Mouse (Mus musculus): ENCODE measurements around the gene Gtf2ird1. TPM values are rescaled to one million over a fixed set of nuclear protein-coding genes. Genes with fewer than 3 reads are reported as not detected.
"Not testable (repeated sequence)": the region's sequence is repeated elsewhere in the genome, so short reads cannot be mapped to it uniquely, and the experiment has no call there.

Gtf2ird1 gene
- polyA plus RNA-seq, 3 experiments from 2014 or later = 3.5 to 12.4 (median 5.7) TPM

- no peak for ATAC-seq
These were observed 17.4 kb upstream of the Gtf2ird1 start for GRCm38 (mm10) chr5:134473902-134474301.

GRCm38 (mm10) chr5:134470538-134471169, 14.1 kb upstream of the Gtf2ird1 start:
- no peak for ATAC-seq

- no peak for ATAC-seq
These were observed 13.1 kb upstream of the Gtf2ird1 start for GRCm38 (mm10) chr5:134469559-134470150.

- ATAC-seq = no peak
These were observed 11.7 kb upstream of the Gtf2ird1 start for GRCm38 (mm10) chr5:134468158-134468765.

- ATAC-seq = no peak
These were observed 10.6 kb upstream of the Gtf2ird1 start for GRCm38 (mm10) chr5:134467030-134467549.

- ATAC-seq = no peak
These were observed 9.9 kb upstream of the Gtf2ird1 start for GRCm38 (mm10) chr5:134466296-134467029.

GRCm38 (mm10) chr5:134465197-134465596, 8.7 kb upstream of the Gtf2ird1 start:
- ATAC-seq = no peak

GRCm38 (mm10) chr5:134464225-134464624, 7.7 kb upstream of the Gtf2ird1 start:
- no peak for ATAC-seq

GRCm38 (mm10) chr5:134462731-134463130, 6.2 kb upstream of the Gtf2ird1 start:
- ATAC-seq = no peak

- no peak for ATAC-seq
These were observed 5.8 kb upstream of the Gtf2ird1 start for GRCm38 (mm10) chr5:134462316-134462715.

- no peak for ATAC-seq
These were observed 4.0 kb upstream of the Gtf2ird1 start for GRCm38 (mm10) chr5:134460546-134460945.

GRCm38 (mm10) chr5:134459096-134459495, 2.6 kb upstream of the Gtf2ird1 start:
- no peak for ATAC-seq

- no peak for ATAC-seq
These were observed 1.9 kb upstream of the Gtf2ird1 start for GRCm38 (mm10) chr5:134458416-134458815.

GRCm38 (mm10) chr5:134457371-134457770, 855 bp upstream of the Gtf2ird1 start:
- no peak for ATAC-seq

- peak; percentile 25 for ATAC-seq
These were observed 547 bp downstream of the Gtf2ird1 start for GRCm38 (mm10) chr5:134455914-134456423.

GRCm38 (mm10) chr5:134455186-134455895, 1.2 kb downstream of the Gtf2ird1 start:
- peak; percentile 35 for ATAC-seq

- no peak for ATAC-seq
These were observed 2.1 kb downstream of the Gtf2ird1 start for GRCm38 (mm10) chr5:134454421-134454820.

GRCm38 (mm10) chr5:134453577-134453976, 2.9 kb downstream of the Gtf2ird1 start:
- ATAC-seq = no peak

- ATAC-seq = not testable (repeated sequence)
These were observed 9.8 kb downstream of the Gtf2ird1 start for GRCm38 (mm10) chr5:134446755-134447154.

- no peak for ATAC-seq
These were observed 10.6 kb downstream of the Gtf2ird1 start for GRCm38 (mm10) chr5:134445895-134446294.

- no peak for ATAC-seq
These were observed 11.2 kb downstream of the Gtf2ird1 start for GRCm38 (mm10) chr5:134445208-134445831.

GRCm38 (mm10) chr5:134444473-134444872, 12.0 kb downstream of the Gtf2ird1 start:
- peak; percentile 75 for ATAC-seq

Measured in inflammation-experienced regulatory T-cells, adult 6 months (primary cell).